Mouse (Mus musculus) heart, embryonic 13.5 days (tissue): ENCODE data around the gene Tssk4. TPM values are rescaled to one million over a fixed set of nuclear protein-coding genes. Genes with fewer than 3 reads are reported as not detected.

ENCODE experiments used
- ATAC-seq: fragments of 200-750 bp; cut with Nextera tagmentation; 2 replicates; pipeline ENCODE4 v1.8.0; 2017; ENCODE audit warnings: moderate TSS enrichment; ENCODE audit not compliant: insufficient number of reproducible peaks, low FRiP score, low TSS enrichment; ENCODE audit errors: extremely low read depth
- H3K27ac ChIP-seq: fragments of 300-500 bp; sonication (generic); replicated peaks from 2 replicates; pipeline ENCODE4 v1.5.1; 2015; ENCODE audit warnings: moderate library complexity, mild to moderate bottlenecking, inconsistent platforms
- H3K27me3 ChIP-seq: fragments of 300-500 bp; sonication (generic); replicated peaks from 2 replicates; pipeline ENCODE4 v1.6.1; 2015; ENCODE audit warnings: mild to moderate bottlenecking, inconsistent platforms
- H3K36me3 ChIP-seq: fragments of 300-500 bp; sonication (generic); 2 replicates; pipeline ENCODE4 v1.6.1; 2015; ENCODE audit warnings: mild to moderate bottlenecking, inconsistent platforms
- H3K4me1 ChIP-seq: fragments of 300-500 bp; sonication (generic); 2 replicates; pipeline ENCODE4 v1.6.1; 2015; ENCODE audit warnings: inconsistent platforms
- H3K4me2 ChIP-seq: fragments of 300-500 bp; sonication (generic); 2 replicates; pipeline ENCODE4 v1.6.1; 2015; ENCODE audit warnings: inconsistent platforms, mild to moderate bottlenecking, moderate library complexity
- H3K4me3 ChIP-seq: fragments of 300-500 bp; sonication (generic); 2 replicates; pipeline ENCODE4 v1.5.1; 2015; ENCODE audit warnings: moderate library complexity, mild to moderate bottlenecking, inconsistent platforms
- H3K9ac ChIP-seq: fragments of 300-500 bp; sonication (generic); 2 replicates; pipeline ENCODE4 v1.6.1; 2015; ENCODE audit warnings: inconsistent platforms, mild to moderate bottlenecking, moderate library complexity
- H3K9me3 ChIP-seq: fragments of 300-500 bp; sonication (generic); 2 replicates; pipeline ENCODE4 v1.6.1; 2016; ENCODE audit warnings: inconsistent platforms
- WGBS: fragments of 180-500 bp; shearing (Covaris S2); methylation state at CpG from one replicate; pipeline ENCODE4 v1.1.7; 2015; ENCODE audit warnings: mixed read lengths; 5-methylcytosine and 5-hydroxymethylcytosine counted together
- polyA plus RNA-seq: library from polyadenylated mRNA; unstranded; fragments of >200 nt; fragmentation: Nextera tagmentation; extraction: Ambion mirVana; gene quantifications from 2 replicates; pipeline ENCODE4 v1.2.1, GENCODE M21; 2015

Gene Tssk4
- polyA plus RNA-seq, 1 experiment from 2014 or later, result 0.43 TPM

DNA sequence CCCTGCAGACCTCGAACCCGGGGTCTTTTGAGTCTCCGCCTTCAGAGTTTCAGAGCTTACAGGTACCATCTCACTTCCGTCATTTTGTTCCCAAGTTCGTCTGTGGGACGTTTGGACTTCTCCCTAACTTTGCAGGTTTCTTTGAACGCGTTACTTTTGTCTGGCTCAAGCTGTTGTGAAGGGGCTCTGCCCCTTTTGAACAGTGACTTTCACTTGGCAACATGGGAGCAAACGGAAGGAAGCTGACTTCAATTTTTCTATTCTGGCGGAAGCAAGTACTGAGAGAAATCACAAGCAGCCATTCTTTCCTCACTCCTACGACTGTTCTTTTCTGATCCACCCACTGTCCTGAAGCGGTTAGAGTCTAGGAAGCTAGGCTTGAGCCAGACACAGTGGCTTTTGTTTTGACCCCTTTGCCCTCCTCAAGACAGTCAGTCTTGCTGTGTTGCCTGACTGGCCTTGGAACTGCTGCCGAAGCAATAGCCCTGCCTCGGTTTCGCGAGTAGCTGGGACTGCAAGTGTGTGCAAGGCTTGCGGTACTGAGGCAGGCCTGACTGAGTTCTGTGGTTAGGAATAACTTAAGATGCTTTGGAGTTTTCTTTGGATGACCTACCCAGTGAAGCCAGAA, 5.6 kb upstream of the Tssk4 start:
- Histone ChIP-seq H3K9me3 (no peaks in the 10 kb centered on the region), H3K4me3 (peak overlapping the region; percentile 85), H3K27ac (peak overlapping the region; percentile 96), H3K27me3 (no peaks in the 10 kb centered on the region), H3K4me1 (peaks cover 31% of the 10 kb centered on the region), H3K4me2 (peak overlapping the region; percentile 94), H3K36me3 (peaks cover 39% of the 10 kb centered on the region), H3K9ac (peak overlapping the region; percentile 99)
- no peak for ATAC-seq
- 27% methylated on average over 17 of the region's 17 CpGs for WGBS

DNA sequence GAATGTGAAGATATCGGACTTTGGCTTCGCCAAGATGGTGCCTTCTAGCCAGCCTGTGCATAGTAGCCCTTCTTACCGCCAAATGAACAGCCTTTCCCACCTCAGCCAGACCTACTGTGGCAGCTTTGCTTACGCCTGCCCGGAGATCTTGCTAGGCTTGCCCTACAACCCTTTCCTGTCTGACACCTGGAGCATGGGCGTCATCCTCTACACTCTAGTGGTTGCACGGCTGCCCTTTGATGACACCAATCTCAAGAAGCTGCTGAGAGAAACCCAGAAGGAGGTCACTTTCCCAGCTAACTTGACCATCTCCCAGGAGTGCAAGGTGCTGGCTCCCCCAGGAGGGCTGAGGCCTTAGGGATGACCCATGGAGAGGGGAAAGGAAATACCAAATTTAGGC, 1.5 kb downstream of the Tssk4 start:
- Histone ChIP-seq H3K9me3 (no peaks in the 10 kb centered on the region), H3K9ac (no peak overlapping the region), H3K4me1 (0 out of 2 replicates have a peak, but pooled peaks cover 3% of the 10 kb centered on the region), H3K4me2 (no peak overlapping the region), H3K27ac (no peak overlapping the region), H3K27me3 (no peaks in the 10 kb centered on the region), H3K4me3 (no peak overlapping the region), H3K36me3 (peaks cover 6% of the 10 kb centered on the region)
- ATAC-seq, result no peak
- 69% methylated on average over 7 of the region's 7 CpGs for WGBS

DNA sequence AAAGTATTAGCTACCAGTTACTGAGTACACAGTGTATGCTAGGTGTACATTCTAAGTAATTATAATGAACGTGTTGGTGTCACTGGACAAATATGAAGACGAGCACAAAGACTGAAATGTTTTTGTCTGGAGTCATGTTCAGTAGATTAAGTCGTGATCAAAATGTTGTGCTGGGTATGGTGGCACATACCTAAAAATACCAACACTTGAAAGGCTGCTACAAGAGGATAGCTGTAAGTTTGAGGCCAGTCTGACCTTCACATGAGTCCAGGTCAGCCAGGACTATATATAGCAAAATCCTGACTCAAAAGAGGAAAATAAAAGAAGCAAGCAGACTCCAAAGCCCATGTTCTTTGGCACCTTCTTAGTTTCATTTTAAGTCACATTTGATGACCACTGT, 7.0 kb downstream of the Tssk4 start:
- no peaks in the 10 kb centered on the region for H3K27me3 ChIP-seq
- H3K4me3 ChIP-seq, result no peak overlapping the region
- H3K9me3 ChIP-seq, result no peaks in the 10 kb centered on the region
- H3K9ac ChIP-seq, result no peak overlapping the region; the same call in 1 of the 2 replicates
- no peak; the same call in 1 of the 2 replicates for ATAC-seq
- H3K36me3 ChIP-seq, result peaks cover 24% of the 10 kb centered on the region
- peak overlapping the region; percentile 24 for H3K4me2 ChIP-seq
- WGBS, result 39% methylated on average over 3 of the region's 3 CpGs
- peak overlapping the region; percentile 86 for H3K27ac ChIP-seq
- peaks cover 31% of the 10 kb centered on the region for H3K4me1 ChIP-seq

GRCm38 (mm10) chr14:55658011-55658410, 8.0 kb downstream of the Tssk4 start:
- Histone ChIP-seq H3K4me3 (no peak overlapping the region), H3K9me3 (no peaks in the 10 kb centered on the region), H3K27ac (peak overlapping the region; percentile 86), H3K4me1 (peaks cover 31% of the 10 kb centered on the region), H3K4me2 (no peak overlapping the region), H3K9ac (no peak overlapping the region), H3K27me3 (no peaks in the 10 kb centered on the region), H3K36me3 (peaks cover 33% of the 10 kb centered on the region)
- WGBS, result 67% methylated on average over 5 of the region's 5 CpGs
- ATAC-seq, result no peak

DNA sequence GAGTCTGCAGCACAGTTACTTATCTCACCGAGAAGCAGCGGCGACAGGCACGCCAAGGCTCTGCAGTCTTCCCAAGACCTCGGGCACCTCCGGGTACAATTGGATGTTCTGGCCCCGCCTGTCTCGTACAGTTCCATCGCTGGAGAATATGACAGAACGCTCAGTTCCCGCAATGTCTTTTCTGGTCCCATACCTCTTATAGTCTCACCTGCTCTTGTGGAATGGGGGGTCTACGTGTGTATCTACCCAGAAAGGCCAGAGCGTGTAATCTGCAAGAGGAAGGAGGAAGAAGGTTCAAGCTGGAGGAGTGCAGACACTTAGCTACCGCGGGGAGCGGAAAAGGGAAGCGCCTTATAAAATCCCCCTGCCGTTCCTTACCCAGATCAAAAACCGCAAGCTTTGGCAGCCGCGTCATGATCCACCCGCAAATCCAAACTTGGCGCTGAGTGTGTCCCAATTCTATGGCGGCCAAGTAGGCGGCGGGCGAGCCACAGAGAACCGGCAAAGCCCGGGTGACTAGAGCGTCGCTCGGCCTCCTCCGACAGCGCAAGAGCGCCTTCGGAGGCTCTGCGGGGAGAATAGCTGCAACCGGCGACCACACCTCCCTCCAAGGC, 10.1 kb downstream of the Tssk4 start, which contains the start of gene Mdp1:
Mdp1 (minus strand) TSS at position 549 of the 614 bp plus-strand sequence.
- Histone ChIP-seq H3K27ac (peak within 1 kb of the TSS; percentile 86), H3K27me3 (no peaks in the 10 kb centered on the region), H3K4me2 (peak within 1 kb of the TSS; percentile 78), H3K9ac (peak within 1 kb of the TSS; percentile 90), H3K4me1 (peaks cover 31% of the 10 kb centered on the region), H3K36me3 (peaks cover 45% of the 10 kb centered on the region), H3K9me3 (no peaks in the 10 kb centered on the region), H3K4me3 (peak within 1 kb of the TSS; percentile 85)
- 0% methylated on average over 39 of the region's 39 CpGs for WGBS
- peak; percentile 54; the same call in 1 of the 2 replicates for ATAC-seq

- Histone ChIP-seq H3K27ac (peak overlapping the region; percentile 86; the same call in 1 of the 2 replicates), H3K4me1 (peaks cover 31% of the 10 kb centered on the region), H3K4me3 (peak overlapping the region; percentile 85), H3K27me3 (no peaks in the 10 kb centered on the region), H3K36me3 (peaks cover 47% of the 10 kb centered on the region), H3K4me2 (peak overlapping the region; percentile 78), H3K9ac (peak overlapping the region; percentile 90; the same call in 1 of the 2 replicates), H3K9me3 (no peaks in the 10 kb centered on the region)
- no peak for ATAC-seq
- WGBS, result 44% methylated on average over 2 of the region's 2 CpGs
These were observed 10.7 kb downstream of the Tssk4 start for GRCm38 (mm10) chr14:55660636-55661035.

GRCm38 (mm10) chr14:55671486-55671832, 21.5 kb downstream of the Tssk4 start:
- H3K4me1 ChIP-seq, result peaks cover 22% of the 10 kb centered on the region
- H3K4me2 ChIP-seq, result peak overlapping the region; percentile 88
- peak overlapping the region; percentile 83 for H3K4me3 ChIP-seq
- peaks cover 36% of the 10 kb centered on the region for H3K36me3 ChIP-seq
- ATAC-seq, result peak; percentile 22; the same call in 1 of the 2 replicates
- no peaks in the 10 kb centered on the region for H3K9me3 ChIP-seq
- H3K9ac ChIP-seq, result peak overlapping the region; percentile 91
- H3K27me3 ChIP-seq, result no peaks in the 10 kb centered on the region
- WGBS, result 0% methylated on average over 12 of the region's 12 CpGs
- peak overlapping the region; percentile 83 for H3K27ac ChIP-seq

DNA sequence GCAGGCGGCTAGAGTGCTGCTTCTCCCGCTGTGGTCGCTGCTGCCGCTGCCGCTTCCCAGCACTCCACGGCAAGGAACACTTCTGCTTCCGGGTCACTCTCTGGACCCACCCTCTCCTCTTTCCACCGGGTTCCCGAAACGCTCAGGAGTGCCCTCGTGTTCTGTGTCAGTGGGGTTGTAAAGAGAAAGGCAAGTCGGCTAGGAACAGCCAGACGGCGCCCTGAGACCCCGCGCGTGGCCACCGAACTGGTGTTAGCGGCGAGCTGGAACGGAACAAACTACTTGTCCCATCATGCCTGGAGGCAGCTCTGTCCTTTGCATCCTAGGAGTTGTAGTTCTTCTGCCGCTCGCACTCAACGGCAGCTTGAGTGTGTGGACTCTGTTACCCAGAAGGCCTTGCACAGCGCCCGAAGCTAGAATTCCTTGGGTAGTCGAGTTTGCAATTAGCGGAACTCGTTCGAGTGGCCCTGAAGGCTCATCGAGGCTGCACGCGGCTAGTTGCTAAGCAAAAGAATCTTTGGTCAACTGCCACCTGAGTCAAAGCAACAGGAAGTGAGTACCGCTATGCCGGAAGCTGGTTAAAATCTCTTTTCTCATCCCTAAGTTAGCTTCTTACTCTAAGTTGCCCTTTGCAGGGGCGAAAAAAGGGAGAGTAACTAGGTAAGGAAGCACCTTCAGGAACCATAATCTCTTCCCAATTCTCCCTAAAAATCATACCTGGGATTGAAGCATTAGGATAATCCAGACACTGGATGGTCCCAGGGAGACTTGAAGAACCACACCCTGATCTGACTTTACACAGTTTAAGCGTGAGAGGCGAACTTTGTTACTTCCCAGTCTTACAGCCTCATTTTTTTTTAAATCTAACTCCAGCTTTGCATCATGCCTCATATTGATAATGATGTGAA, 22.1 kb downstream of the Tssk4 start, which contains the start of the genes Gmpr2 and Nedd8:
Gmpr2 (plus strand) TSS at position 109 of the 908 bp plus-strand sequence.
Nedd8 (minus strand) TSS at position 292 of the 908 bp plus-strand sequence.
- peak within 1 kb of the TSS; percentile 88 for H3K4me2 ChIP-seq
- H3K36me3 ChIP-seq, result peaks cover 38% of the 10 kb centered on the region
- no peaks in the 10 kb centered on the region for H3K27me3 ChIP-seq
- peak within 1 kb of the TSS; percentile 83 for H3K27ac ChIP-seq
- peak within 1 kb of the TSS; percentile 83 for H3K4me3 ChIP-seq
- peaks cover 22% of the 10 kb centered on the region for H3K4me1 ChIP-seq
- peak within 1 kb of the TSS; percentile 91 for H3K9ac ChIP-seq
- ATAC-seq, result peak; percentile 91; the same call in 1 of the 2 replicates
- WGBS, result 1% methylated on average over 38 of the region's 38 CpGs
- no peaks in the 10 kb centered on the region for H3K9me3 ChIP-seq

DNA sequence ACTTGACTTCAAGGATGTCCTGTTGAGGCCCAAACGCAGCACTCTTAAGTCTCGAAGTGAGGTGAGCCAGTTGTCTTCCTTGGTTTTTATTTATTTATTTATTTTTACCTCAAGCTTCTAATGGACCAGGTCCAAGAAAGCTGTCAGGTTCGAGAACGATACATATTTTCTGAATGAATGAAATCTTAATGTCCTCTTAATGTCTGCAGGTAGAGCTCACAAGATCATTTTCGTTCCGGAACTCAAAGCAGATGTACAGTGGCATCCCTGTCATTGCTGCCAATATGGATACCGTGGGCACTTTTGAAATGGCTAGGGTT, 22.7 kb downstream of the Tssk4 start:
- H3K9me3 ChIP-seq, result no peaks in the 10 kb centered on the region
- H3K27ac ChIP-seq, result peak overlapping the region; percentile 83; the same call in 1 of the 2 replicates
- peaks cover 44% of the 10 kb centered on the region for H3K36me3 ChIP-seq
- peak overlapping the region; percentile 83 for H3K4me3 ChIP-seq
- no peak for ATAC-seq
- 68% methylated on average over 7 of the region's 7 CpGs for WGBS
- no peaks in the 10 kb centered on the region for H3K27me3 ChIP-seq
- H3K9ac ChIP-seq, result peak overlapping the region; percentile 91
- peak overlapping the region; percentile 88 for H3K4me2 ChIP-seq
- peaks cover 22% of the 10 kb centered on the region for H3K4me1 ChIP-seq

DNA sequence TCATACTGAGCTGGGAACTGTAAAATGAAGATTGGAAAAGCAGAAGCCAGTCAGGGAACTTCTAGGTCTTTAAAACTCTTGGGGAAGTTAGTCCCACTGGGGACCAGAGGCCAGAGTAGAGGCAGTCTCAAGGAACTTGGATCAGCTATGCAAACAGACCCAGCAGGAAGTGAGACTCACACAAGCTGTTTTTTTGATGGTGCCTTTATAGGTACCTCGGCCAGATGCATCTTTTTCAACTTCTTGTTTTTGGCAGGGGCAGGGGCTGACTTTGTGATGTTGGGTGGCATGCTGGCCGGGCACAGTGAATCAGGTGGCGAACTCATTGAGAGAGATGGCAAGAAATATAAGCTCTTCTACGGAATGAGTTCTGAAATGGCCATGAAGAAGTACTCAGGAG, 27.6 kb downstream of the Tssk4 start:
- WGBS, result 87% methylated on average over 4 of the region's 4 CpGs
- no peaks in the 10 kb centered on the region for H3K9me3 ChIP-seq
- no peak overlapping the region for H3K4me2 ChIP-seq
- H3K27me3 ChIP-seq, result no peaks in the 10 kb centered on the region
- H3K27ac ChIP-seq, result no peak overlapping the region
- no peak overlapping the region for H3K9ac ChIP-seq
- no peak overlapping the region for H3K4me3 ChIP-seq
- H3K4me1 ChIP-seq, result peaks cover 21% of the 10 kb centered on the region
- no peak for ATAC-seq
- H3K36me3 ChIP-seq, result peaks cover 61% of the 10 kb centered on the region
